Mouse (Mus musculus): ENCODE measurements around the gene Rorb.

DNA sequence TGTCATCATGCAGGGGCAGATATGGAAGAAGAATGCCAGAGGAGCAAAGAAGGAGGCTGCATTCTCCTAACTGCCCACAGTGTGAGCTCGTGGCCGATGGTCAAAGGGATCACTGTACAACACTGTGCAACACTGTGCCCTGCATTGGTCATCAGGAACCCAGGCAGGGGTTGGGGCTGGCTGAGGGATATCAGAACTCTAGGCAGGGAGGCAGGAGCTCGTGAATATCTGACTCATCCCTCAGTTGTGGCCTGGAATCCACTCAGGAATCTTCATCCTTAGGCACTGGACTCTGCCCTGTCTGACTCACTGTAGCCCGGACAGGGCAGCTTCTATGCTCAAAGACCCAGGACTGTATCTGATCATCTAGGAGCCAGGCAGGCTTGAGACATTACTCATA is 220.8 kb downstream of the Rorb start:
- TF ChIP-seq CTCF (IDR thresholded peaks at IDR 0.05; ENCODE audit: low read depth) (no peak), EP300 (IDR thresholded peaks at IDR 0.05; ENCODE audit: low read depth) (no peak)
